Mouse (Mus musculus): ENCODE data around the gene Irx3.

Irx3 gene

DNA sequence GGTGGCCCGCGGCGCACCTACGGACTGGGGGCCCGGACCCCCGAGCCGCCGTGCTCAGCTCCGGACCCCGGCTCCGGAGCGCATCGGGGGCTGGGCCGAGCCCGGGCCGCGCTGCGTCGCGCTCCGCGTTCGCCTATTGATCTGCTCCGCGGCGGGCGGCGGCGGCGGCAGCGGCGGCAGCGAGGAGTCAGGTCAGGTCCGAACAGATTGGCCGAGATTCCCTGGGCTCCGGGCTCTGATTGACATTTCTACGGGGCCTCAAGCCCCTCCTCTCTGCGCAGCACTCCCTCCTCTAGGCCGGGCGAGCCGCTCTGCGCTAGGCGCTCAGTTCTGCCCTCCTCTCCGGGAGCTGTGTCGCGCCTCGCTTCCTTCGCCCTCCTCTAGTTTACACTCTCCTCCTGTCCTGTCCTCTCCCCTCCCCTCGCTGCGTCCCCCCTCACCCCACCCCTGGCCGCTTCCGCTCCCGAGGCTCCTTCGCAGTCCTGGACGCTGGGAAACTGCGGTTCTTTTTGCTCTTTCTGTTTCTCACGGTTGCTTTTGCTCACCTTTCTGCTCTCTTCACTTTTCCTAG lies 541 bp downstream of the Irx3 start:
- no peak for DNase-seq (ENCODE audit: low spot score)

DNA sequence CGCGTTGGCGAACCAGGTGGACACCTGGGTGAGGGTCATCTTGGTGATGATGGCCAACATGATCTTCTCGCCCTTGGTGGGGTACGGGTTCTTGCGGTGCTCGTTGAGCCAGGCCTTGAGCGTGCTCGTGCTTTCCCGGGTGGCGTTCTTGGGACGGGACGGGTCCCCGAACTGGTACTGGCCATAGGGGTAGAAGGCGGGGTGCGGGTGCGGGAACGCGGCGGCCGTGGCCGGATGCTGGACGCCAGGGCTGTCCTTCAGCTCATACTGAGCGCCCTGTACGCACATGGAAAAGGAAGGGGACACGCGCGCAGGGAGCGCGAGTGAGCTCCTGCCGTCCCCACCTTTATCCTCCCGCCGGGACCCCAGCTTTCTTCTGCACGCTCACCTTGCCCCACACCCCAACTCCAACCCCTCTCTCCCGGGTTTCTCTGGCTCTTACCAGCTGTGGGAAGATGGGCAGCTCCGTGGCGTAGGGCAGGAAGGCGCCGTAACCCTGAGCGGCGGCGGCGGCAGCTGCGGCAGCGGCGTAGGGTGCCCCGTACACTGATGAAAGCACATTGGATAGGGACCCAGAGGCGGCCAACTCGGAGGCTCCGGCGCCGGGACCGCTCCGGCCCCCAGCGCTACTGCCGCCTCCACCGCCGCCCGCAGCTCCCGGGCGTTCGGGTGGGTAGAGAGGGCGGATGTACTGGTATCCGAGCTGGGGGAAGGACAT lies 1.2 kb downstream of the Irx3 start:
- DNase-seq (ENCODE audit: low spot score): no peak

DNA sequence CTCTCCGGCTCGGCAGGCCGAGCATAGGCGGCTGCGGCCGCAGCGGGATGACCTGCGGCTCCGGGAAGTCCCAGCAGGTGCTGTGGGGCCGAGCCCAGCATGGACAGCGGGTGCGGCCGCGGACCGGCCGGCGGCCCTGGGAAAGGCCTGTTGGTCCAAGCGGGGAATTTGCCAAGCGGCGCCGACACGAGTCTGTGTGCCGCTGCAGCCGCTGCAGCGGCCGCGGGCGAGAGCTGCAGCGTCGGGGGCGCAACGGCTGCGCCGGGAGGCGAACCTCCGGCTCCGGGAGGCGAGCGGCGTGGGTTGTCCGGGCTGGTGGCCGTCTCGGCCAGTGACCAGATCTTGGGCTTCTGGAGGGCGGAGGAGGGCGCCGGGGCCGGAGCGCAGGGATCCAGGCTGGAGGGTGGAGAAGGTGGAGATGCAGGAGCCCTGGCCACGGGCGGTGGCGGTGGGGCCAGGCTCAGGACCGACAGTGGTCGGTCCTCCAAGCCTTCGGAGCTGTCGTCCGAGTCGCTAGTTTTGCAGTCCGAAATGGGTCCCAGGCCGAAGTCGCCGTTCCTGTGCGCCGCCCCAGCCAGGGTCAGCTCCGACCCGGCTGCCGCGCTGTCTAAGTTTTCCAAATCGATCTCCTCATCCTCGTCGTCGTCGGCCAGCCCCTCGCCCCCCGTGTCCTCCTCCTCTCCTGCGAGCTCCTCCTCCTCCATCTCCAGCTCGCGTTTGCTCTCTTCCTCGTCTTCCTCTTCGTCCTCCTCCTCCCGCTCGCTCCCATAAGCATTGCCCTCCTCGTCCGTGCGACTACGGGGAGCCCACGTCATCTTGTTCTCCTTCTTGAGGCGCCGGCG lies 2.0 kb downstream of the Irx3 start:
- DNase-seq (ENCODE audit: low spot score): no peak

DNA sequence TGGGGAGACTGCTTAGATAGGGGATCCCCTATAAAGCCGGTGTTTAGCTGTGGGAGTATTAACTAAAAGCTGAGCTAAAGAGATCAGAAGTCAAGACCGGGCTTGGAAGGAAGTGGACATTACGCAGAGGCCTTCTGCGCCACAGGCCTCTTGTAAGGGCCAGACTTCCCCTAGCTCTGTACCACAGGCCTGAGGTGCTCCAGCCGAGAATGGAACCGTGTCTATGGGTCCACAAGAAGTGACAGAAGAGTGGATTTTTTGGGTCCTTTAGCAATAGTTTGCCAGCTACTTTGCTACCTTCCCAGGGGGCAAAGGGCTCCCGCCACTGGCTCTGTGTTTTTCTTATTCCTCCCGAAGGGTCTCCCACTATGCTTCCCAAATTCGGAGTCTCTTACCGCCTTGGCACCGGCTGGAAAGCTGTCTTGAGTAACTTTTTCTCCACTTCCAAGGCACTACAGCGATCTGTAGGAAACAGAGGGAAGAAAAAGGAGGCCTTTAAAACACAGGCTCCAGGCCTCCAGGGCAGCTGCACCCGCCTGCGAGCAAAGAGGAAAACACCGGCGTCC lies 2.8 kb downstream of the Irx3 start:
- DNase-seq (ENCODE audit: low spot score): no peak

DNA sequence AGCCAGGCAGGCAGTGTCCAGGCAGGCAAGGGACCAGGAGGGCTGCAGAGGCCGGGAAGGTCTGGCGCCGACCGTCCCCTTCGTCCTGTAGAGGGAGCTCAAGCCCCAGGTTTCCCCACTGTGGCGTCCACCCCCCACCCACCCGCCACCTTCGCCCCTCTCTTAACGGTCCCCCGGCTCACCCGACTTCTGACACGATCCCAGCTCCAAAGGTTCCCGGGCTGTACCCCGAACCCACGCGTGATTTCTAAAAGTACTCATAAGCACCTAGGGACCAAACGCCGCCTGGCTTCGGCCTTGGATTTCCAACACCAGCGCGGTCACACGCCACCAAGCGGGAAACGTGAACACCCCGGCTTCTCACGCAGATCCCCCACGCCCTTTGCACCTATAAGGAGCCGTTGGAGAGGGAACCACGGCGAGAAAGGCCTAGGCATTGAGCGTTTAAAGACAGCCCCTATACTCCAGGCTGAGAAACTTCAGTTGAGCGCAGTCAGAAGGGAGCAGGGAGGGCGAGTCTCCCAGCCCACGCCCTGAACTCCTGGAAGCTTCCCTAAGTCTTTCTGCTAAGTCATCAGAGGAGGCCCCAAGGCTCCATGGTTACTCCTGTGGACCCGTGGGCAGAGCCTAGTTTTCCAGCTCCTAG lies 4.1 kb downstream of the Irx3 start:
- no peak for DNase-seq (ENCODE audit: low spot score)

DNA sequence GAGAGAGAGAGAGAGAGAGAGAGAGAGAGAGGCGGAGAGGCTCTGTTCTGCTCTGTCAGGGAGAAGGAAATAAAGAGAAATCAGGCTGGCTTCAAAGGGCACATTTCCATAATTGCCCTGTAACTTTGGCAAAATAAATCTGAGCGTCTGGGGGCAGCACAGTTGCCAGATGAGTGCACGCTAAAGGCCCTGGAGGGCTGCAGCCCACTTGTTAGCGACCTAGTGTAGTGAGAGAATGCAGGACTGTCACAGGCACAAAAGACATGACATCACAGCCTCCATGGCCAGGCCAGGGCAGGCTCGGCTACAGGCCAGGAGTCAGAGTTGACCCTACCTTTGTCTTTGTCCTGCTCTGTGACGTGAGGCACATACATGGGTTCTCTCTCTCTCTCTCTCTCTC lies 8.0 kb downstream of the Irx3 start:
- no peak for DNase-seq (ENCODE audit: low spot score)

DNA sequence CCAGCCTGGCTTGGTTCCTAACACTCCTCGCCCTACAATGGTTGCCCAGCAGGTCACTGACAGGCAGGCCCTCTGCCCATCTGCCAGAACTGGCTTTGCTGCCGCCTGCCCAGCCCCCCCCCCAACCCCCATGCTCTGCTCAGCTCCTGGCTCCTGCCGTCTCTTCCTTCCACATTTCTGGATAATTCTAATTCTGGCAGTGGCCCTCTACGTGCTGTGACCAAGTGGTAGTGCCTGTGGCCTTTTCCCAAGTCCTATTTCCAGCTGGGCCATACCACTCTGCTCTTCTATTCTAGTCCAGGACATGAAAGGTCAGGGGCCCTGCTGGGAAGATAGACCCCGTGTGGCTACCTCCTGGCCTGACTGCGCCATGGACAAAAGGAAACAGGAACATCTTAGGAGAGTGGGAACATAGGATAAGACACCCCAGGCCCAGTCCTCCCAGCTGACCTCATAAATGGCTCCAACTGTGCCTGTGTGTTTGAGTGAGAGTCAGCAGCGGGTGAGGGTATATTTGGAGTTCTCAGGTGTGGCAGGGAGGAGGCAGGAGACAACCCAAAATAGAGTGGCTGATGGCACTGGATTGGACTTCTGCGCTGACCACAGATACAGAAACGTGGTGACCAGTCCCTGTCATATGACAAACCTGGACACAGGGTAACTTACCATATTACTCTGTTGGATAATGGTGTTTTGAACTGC lies 14.5 kb downstream of the Irx3 start:
- DNase-seq (ENCODE audit: low spot score): no peak

DNA sequence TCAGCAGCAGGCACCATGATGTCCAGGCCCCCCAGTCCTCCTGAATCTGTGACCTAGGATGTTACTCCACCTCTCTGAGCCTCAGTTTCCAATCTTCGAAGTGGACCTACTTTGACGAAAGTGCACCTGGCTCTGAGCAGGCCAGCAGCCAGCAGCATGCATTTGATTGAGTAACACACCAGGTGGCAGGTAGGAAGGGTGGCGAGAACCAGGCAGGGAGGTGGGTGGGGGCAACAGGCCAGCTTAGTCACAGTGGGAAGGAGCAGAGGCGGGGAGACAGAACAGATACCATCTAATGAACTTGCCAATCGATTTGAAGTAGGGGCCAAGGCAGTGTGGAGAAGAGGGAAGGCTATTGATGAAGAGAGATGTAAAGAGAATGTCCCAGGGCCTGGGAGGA lies 18.9 kb downstream of the Irx3 start:
- DNase-seq (ENCODE audit: low spot score): no peak

DNA sequence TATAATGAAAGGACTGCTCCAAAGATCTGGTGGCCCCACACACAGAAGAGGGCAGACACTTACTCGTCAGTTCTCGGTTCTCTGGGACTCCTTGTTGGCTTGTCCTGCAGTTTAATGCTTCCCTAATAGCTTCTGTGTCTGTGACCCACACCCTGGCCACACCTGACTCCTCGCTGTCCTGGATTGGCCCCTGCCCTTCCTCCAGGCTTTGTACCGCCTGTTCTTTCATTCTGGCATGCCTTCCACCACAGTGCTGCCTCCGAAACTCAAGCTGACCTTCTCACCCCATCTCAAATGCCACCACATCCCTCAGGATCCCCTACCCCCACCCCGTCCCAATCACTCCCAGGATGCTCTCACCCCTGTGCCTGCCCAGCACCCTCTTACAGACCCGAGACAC lies 19.7 kb downstream of the Irx3 start:
- DNase-seq (ENCODE audit: low spot score): no peak

DNA sequence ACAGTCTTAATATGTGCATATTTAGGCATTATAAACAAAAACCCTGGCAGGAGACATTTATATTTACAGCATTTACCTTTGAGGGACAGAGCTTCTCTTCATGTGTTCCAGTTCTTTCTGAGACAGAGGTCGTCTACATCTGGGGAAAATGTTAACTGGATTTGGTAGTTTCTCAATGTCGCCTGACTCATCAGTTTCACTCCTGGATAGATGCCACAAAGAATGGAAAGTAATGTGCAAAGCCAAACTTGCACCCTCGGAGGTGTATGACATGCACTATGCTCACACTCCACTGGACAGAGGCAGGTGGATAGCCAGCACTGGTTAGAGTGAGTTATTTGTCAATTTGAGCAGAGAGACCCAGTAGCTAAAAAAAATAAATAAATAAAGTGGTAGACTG lies 21.2 kb downstream of the Irx3 start:
- no peak for DNase-seq (ENCODE audit: low spot score)

DNA sequence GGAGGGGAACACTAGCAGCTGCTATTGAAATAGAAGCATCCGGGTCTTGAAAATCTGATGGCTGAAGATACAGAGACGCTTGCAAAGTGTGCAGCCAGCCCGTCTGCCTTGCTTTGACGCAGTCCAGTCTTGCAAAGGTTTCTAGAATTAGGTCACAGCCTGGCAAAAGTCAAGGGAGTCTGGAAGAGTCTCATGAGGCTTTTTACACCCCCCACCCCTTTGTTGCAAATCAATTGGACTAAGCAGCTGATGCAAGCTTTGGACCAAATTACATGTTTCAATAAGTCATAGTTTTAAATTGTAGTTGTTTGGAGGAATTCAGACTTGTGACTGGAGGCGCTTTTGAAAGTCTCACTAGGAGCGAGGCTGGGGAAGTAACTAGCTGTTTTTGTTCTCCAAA lies 33.0 kb downstream of the Irx3 start:
- no peak for DNase-seq (ENCODE audit: low spot score)

DNA sequence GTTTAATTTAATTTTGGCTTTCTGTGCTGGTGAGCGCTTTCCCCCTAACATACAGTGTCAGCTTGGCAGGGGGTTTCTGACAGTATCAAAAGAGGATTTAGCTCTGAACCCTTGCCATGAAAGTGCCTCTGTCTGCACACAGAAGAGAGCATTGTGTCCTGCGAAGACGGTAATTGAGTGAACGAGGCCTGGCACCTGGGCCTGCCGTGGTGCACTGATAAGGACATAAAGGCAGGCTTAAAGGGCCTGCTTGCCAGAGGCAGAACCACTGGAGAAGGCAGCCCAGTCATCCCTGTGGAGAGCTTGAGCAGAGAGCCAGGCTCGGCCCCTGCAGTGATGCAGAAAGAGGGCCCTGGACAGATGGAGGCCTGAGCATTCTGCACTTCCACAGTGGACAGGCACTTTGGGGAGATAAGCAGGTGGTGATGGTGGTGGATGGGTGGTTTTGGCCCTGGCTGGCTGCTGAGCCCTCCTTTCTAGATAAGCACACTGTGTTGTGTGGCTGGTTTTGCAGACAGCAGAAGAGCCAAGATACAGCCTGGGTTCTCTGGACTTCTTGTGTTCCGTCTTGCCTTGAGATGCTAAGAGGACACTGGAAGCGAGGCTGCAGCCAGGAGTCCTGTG lies 36.3 kb downstream of the Irx3 start:
- DNase-seq (ENCODE audit: low spot score): peak; percentile 16

DNA sequence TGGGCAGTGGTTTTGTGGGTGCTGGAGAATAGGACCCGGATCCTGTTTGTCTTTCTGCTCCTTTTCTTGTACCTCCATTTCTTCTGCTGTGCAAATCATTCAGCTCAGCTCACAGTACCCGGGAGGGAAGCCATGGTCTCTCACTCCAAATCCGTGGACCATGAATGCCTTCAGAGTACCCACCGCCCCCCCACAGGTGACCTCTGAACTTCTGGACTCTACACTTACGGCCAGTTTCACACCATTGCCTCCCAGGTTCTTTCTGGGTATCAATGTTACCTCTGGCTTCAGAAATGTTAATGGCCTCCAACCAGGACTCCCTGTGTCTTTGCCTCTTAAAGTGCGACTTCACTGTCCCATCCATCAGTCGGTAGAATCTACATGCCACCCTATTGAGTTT lies 46.3 kb downstream of the Irx3 start:
- no peak for DNase-seq (ENCODE audit: low spot score)

DNA sequence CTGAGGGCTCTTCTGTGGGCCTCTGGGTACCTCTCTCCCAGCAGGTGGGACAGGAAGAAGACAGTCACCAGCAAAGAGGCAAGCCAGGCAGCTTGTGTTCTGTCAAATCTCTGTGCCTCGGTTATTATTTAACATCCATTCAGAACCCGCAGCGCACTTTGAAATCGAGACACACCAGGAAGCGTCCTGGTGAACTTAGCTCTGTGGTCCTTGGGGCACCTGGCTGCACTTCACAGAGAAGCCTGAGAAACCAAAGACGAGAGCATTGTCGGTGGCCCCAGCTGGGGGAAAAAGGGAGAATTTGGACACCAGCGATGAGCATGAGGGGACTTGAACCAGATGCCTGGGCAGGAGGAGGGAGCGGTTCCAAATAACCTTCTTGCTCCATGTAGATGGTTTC lies 46.8 kb downstream of the Irx3 start:
- DNase-seq (ENCODE audit: low spot score): no peak

DNA sequence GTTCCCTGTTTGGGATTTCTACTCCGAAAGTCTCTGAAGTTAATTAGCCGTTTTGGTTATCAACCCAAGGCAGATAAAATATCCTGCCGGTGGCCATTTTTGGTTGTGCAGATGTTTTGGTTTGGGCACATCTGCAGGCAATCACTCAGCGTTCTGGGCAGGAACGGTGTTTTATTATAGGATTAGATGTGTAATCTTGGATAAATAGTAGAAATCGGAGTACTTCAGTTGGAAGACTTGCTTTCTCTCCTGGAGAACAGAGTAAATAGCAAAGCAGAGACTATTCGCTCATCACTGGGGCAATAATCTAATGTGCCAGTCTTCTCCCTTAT lies 51.1 kb downstream of the Irx3 start:
- DNase-seq (ENCODE audit: low spot score): no peak

DNA sequence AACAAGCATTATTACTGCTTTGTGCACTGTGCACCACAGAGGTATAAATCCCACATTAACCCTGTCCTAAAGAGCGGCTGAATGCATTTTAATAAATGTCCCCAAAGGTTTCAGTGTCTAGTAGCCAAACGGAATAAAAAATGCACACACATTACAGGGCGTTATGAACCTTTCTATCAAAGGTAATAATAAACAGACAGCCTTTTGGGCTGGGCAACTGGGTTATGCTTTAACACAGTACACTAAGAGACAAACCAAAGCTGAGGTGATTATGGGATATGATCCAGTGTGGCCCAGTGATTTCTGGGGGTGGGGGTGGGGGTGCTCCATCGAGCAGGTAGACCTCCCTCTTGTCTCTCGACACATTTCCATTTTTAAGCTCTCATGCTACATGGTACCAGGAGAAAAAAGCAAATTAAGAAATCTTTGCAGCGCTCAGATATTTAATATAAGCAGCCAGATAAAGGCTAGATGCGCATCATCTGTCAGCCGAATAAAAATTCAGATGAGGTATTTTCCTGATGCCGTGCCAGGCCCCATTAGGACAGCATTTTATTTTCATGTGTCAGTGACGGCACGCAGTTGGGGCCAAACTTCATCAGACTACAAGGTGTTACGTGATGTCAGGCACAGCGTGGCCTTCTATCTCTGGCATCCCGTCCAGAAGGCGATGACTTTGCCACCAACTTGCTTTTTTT lies 51.6 kb downstream of the Irx3 start:
- DNase-seq (ENCODE audit: low spot score): no peak

DNA sequence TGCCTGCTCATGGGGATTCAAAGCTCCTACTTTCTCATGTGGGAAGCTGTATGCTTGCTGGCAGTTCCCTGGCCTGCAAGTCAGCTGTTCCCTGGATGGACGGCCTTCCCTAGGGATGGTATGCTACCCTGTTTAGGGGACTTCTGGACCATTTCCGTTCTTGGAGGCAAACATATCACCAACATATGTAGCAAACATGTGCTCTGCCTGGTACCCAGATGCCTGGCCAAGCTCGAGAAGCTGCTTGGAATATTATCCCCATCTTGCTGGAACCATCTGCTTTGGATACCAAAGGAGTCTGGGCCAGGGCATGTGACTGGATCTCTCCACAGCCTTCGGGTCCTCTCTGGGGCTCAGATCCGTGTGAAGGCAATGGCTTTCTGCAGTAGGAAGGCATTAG lies 52.5 kb downstream of the Irx3 start:
- DNase-seq (ENCODE audit: low spot score): no peak

Data from c-Kit-positive CD71-positive TER-119-positive erythroid progenitor cells, embryonic 14.5 days (primary cell).